Mouse (Mus musculus) yolk sac, embryonic 10.5 days (tissue): Measurements from ENCODE around the gene Ifnl3.
A peak's percentile ranks its signal among the peaks of the same experiment; 100 is the strongest.

Source experiments
- DNase-seq: peaks from one replicate; pipeline ENCODE4 v3.0.0-alpha.2; 2017; ENCODE audit warnings: low spot score

Gene Ifnl3

GRCm38 (mm10) chr7:28546649-28547048 is 24.0 kb downstream of the Ifnl3 start:
- no peak for DNase-seq

DNA sequence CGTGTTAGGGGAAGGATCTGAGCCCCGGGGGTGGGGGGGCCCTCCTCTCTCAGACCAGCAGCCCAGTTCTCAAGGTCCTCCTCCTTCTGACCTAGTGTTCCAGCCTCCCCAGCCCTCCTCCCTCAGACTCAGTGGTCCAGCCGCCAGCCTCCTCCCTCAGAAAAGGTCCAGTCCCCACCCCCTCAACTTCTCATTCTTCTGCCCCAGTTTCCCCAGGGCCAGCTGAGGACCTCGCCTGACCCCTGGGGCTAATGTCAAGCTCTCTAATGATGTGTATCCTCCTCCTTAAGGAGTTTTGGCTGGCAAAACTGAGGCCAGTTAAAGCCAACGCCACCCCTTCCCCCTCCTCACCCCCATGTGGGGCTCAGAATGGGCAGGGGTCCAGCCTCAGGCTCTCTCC is 24.5 kb downstream of the Ifnl3 start, which contains the start of gene Nccrp1:
TSS of gene Nccrp1 (minus strand) at position 101 of the 400 bp plus-strand sequence.
- no peak for DNase-seq

- DNase-seq: no peak
Measured at GRCm38 (mm10) chr7:28547628-28548027, 25.0 kb downstream of the Ifnl3 start.

- DNase-seq: no peak
Measured at GRCm38 (mm10) chr7:28553076-28553475, 30.4 kb downstream of the Ifnl3 start.

- no peak for DNase-seq
Measured at GRCm38 (mm10) chr7:28555939-28556535, 33.4 kb downstream of the Ifnl3 start.

DNA sequence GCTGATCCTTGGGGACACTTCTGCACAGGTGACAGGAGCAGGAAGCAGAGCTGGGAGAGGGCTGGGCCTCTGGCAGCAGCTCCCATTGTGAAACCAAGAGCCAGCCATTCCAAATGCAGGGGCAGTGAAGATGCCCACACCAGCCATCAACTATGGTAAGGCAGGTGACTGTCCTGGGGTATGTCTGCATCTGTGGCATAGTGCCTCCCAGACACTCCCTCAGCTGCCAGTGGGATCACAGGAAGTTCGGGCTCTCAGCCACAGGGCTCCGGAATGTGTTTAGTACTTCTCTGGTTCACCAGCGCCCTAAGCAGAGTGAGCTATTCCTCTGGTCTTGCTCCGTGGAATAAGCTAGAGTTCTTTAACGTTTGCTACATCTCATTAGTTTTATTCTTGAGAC is 34.4 kb downstream of the Ifnl3 start:
- DNase-seq: no peak

GRCm38 (mm10) chr7:28557708-28558107 is 35.1 kb downstream of the Ifnl3 start:
- no peak for DNase-seq

- no peak for DNase-seq
Measured at GRCm38 (mm10) chr7:28558486-28558885, 35.9 kb downstream of the Ifnl3 start.

GRCm38 (mm10) chr7:28560856-28561255 is 38.2 kb downstream of the Ifnl3 start:
- no peak for DNase-seq

DNA sequence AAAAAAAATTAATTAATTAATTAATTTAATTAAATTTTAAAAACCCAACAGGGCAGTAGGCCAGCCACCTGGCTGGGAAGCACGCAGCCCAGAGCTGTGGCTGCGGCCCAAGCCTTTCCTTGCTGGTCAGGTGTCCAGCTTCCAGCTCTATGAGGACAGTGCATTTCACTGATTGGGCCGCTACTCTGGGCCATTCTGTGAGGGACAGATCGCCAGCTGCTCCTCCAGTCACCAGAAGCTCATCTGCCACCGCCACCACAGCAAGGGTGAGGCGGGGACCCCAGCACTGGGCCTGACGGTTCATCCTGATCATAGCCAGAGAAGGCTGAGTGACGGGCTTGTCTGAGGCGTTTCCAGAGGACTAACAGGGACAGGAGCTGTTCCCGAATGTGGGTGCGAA is 39.3 kb downstream of the Ifnl3 start:
- DNase-seq: no peak

DNA sequence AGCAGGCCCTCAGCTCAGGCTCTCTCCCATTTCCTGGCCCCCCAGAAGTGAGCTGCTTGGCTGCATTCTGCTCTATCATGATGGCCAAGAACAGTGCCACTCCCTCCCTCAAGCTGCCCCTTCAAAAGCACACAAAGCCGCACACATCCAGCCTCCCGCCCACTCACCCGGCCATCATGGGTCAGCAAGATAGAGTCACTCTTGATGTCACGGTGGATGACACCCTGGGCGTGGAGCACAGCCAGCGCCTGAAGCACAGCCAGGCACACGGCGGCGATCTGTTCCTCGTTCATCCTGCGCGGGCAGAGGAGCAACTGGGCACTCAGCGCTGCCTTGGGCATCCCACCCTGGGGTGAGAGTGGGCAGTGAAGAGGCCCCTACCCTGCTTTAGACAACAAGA is 39.7 kb downstream of the Ifnl3 start:
- no peak for DNase-seq

GRCm38 (mm10) chr7:28562951-28563350 is 40.3 kb downstream of the Ifnl3 start:
- DNase-seq: no peak

GRCm38 (mm10) chr7:28565407-28565806 is 42.8 kb downstream of the Ifnl3 start:
- no peak for DNase-seq

GRCm38 (mm10) chr7:28567539-28567938 is 44.9 kb downstream of the Ifnl3 start:
- DNase-seq: no peak

DNA sequence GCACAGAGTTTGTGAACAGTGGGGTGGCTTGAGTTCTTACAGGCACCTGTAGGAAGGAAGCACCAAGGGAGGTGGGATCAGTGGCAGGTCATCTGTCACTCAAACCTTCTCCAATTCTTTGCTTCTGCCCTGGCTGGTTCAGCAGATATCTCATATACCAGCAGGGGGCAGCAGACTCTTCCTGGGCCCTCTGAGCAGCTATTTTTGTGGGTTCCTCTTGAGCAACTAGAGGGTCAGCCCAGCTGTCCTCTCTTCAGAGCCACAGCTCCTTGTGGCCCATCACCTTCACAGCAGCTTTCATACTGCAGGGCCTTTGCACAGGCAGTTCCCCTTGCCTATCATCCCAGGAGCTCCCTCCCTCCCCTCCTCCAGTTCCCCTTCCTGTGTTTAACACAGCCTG is 45.6 kb downstream of the Ifnl3 start:
- DNase-seq: peak; percentile 51

DNA sequence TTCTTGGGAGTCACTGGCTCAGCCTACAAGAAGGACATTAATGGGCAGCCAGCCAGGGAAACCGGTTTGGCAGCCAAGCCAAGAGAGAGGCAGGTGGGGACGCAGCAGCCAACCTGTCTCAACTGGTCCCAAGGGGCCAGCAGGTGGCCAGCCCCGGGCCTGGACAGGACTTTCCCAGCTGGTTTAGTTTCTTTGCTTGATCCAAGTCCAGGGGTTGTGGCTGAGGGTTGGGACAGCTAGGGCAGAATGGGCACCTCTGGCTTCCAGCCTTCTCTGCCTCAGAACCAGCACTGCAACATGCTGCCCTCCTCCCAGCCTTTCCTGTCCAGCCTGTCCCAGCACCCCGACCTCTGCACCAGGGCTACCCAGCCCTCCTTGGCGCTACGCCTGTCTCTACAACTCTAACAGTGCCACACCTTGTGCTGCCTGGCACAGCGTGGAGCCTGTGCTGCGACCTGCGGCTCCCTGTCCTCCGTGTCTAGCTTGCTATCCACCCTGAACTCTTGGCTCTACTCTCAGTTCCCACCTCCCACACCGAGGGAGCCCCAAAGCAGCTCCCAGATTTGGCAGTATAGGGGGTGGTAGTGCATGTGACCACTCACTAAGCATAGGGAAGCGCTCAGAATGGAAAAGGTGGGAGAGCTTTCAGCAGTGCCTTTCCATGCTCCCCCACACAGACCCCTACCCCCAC is 47.8 kb downstream of the Ifnl3 start:
- no peak for DNase-seq

GRCm38 (mm10) chr7:28570982-28571682 is 48.5 kb downstream of the Ifnl3 start:
- no peak for DNase-seq

- peak; percentile 69 for DNase-seq
Measured at GRCm38 (mm10) chr7:28572689-28573088, 50.1 kb downstream of the Ifnl3 start.

DNA sequence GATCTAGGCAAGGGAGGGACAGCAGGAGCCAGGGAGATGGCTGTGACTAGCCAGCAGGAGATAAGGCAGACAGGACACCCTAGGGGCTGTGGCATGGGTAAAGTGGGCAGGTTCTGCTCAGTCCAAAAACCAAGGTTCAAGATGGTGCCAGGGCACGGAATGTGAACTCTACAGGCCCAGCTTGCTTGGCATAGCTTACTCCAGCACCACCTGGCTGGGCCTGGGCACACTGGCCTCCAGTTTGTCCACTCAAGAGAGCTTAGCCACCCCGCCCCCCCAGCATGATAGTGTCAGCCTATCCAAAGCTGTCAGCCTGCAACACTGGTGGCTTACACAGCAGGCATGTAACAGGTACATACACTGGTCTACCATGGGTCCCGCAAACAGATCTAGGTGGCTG is 50.6 kb downstream of the Ifnl3 start:
- no peak for DNase-seq
